Mouse (Mus musculus) kidney, embryonic 14.5 days (tissue): ENCODE data around the gene Adra2c. TPM values are rescaled to one million over a fixed set of nuclear protein-coding genes. Genes with fewer than 3 reads are reported as not detected.

Source experiments
- ATAC-seq: fragments of 200-750 bp; cut with Nextera tagmentation; 2 replicates; pipeline ENCODE4 v1.8.0; 2017; ENCODE audit warnings: moderate number of reproducible peaks, mild to moderate bottlenecking, moderate TSS enrichment, moderate library complexity; ENCODE audit not compliant: low FRiP score, low TSS enrichment
- H3K27ac ChIP-seq: fragments of 300-500 bp; sonication (generic); 2 replicates; pipeline ENCODE4 v1.5.1; 2014; ENCODE audit warnings: low read depth, mild to moderate bottlenecking, low read length, moderate library complexity, mixed read lengths
- H3K27me3 ChIP-seq: fragments of 300-500 bp; sonication (generic); 2 replicates; pipeline ENCODE4 v1.6.1; 2014; ENCODE audit warnings: mild to moderate bottlenecking, low read length; ENCODE audit not compliant: control insufficient read depth, insufficient read depth
- H3K36me3 ChIP-seq: fragments of 300-500 bp; sonication (generic); 2 replicates; pipeline ENCODE4 v1.6.1; 2014; ENCODE audit warnings: low read length, mixed read lengths; ENCODE audit not compliant: control insufficient read depth, insufficient read depth
- H3K4me1 ChIP-seq: fragments of 300-500 bp; sonication (generic); 2 replicates; pipeline ENCODE4 v1.6.1; 2014; ENCODE audit warnings: low read length, mixed read lengths; ENCODE audit not compliant: control insufficient read depth, insufficient read depth
- H3K4me2 ChIP-seq: fragments of 300-500 bp; sonication (generic); replicated peaks from 2 replicates; pipeline ENCODE4 v1.6.1; 2014; ENCODE audit warnings: low read depth, mild to moderate bottlenecking, low read length
- H3K4me3 ChIP-seq: fragments of 300-500 bp; sonication (generic); 2 replicates; pipeline ENCODE4 v1.5.1; 2014; ENCODE audit warnings: mild to moderate bottlenecking, low read length
- H3K9ac ChIP-seq: fragments of 300-500 bp; sonication (generic); 2 replicates; pipeline ENCODE4 v1.6.1; 2014; ENCODE audit warnings: low read depth, mild to moderate bottlenecking, low read length, moderate library complexity
- H3K9me3 ChIP-seq: fragments of 300-500 bp; sonication (generic); 2 replicates; pipeline ENCODE4 v1.6.1; 2016; ENCODE audit warnings: low read length; ENCODE audit not compliant: control insufficient read depth
- WGBS: fragments of 180-500 bp; shearing (Covaris S2); extraction: QIAGEN DNeasy Blood & Tissue Kit; methylation state at CpG from one replicate; pipeline ENCODE4 v1.1.7; 2014; 5-methylcytosine and 5-hydroxymethylcytosine counted together
- polyA plus RNA-seq: library from polyadenylated mRNA; unstranded; fragments of >200 nt; fragmentation: Nextera tagmentation; extraction: Ambion mirVana; gene quantifications from 2 replicates; pipeline ENCODE4 v1.2.1, GENCODE M21; 2014

The Adra2c gene
- polyA plus RNA-seq = 0.47 and 0.58 TPM in 2 replicates

DNA sequence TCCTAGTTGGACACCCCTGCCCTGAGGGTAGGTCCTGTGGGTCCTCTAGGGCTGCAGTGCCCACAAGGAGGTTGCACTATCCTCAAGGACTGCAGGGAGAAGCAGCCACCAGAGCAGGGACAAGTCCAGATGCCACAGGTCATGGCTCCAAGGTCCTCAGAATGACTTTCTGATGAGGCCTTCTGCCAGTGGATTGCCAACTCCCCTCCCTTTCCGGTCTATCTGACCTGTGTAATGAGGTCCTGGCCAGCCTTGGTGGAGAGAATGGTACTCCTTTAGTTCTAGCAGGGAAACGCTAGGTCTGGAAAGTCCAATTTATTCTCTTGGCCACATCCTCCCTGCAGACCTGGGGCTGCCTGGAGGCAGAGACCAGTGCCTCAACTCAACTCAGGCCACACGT is at the start of gene Adra2c:
Gene Adra2c (plus strand): TSS at position 301 of the 400 bp plus-strand sequence.
- peaks cover 57% of the 10 kb centered on the region for H3K27me3 ChIP-seq
- H3K9me3 ChIP-seq = no peaks in the 10 kb centered on the region
- peak within 1 kb of the TSS; percentile 96 for H3K4me2 ChIP-seq
- H3K4me3 ChIP-seq = peak within 1 kb of the TSS; percentile 54
- H3K27ac ChIP-seq = no peak within 1 kb of the TSS
- peaks cover 8% of the 10 kb centered on the region for H3K4me1 ChIP-seq
- no peak for ATAC-seq
- H3K36me3 ChIP-seq = no peaks in the 10 kb centered on the region
- peak within 1 kb of the TSS; percentile 47 for H3K9ac ChIP-seq
- WGBS = 56% methylated on average over 3 of the region's 3 CpGs

DNA sequence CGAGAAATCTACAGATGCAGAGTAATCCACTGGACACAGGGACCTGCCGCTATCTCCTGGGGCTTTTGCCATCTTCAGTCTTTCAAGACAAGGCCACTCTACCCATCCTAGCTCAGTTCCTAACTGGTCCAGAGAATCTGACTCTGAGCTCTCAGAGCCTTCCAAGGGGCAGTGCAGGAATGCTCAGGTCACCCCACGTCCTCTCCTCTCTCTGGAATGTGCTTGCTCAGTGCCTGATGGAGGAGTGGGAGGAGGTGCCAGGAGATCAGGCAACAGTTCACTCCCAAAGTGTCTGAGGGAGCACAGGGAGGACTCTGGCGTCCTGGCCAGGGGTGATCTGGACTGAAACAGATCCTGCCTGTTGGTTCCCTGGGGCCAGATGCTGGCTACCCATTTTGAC is 45.0 kb upstream of the Adra2c start:
- no peaks in the 10 kb centered on the region for H3K36me3 ChIP-seq
- 58% methylated on average over 4 of the region's 4 CpGs for WGBS
- no peaks in the 10 kb centered on the region for H3K4me1 ChIP-seq
- H3K27me3 ChIP-seq = no peaks in the 10 kb centered on the region
- ATAC-seq = peak; percentile 43; the same call in 1 of the 2 replicates
- H3K9me3 ChIP-seq = no peaks in the 10 kb centered on the region
- H3K4me3 ChIP-seq = no peak overlapping the region
- H3K27ac ChIP-seq = no peak overlapping the region
- H3K9ac ChIP-seq = no peak overlapping the region
- no peak overlapping the region for H3K4me2 ChIP-seq

DNA sequence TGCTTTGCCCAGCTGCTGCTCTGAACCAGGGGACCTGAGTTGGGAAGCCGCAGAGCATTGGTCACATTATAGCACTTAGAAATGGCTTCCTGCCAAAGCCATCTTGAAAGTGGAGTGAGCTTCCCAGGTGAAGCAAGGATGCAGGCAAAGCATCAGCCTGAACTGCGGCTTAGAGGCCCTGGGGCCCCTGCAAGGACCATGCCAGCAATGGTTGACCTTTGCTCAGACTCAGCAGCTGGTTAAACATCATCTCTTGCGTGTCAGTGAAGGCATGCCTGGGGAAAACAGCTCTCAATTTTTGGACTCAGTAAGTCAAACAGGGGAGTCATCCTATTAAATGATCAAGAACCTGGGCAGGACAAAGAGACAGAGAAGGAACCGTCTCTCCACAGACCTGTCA is 40.4 kb upstream of the Adra2c start:
- H3K9me3 ChIP-seq = no peaks in the 10 kb centered on the region
- ATAC-seq = no peak
- 59% methylated on average over 4 of the region's 4 CpGs for WGBS
- no peak overlapping the region for H3K9ac ChIP-seq
- H3K27me3 ChIP-seq = no peaks in the 10 kb centered on the region
- H3K4me2 ChIP-seq = no peak overlapping the region
- H3K27ac ChIP-seq = no peak overlapping the region
- no peak overlapping the region for H3K4me3 ChIP-seq
- no peaks in the 10 kb centered on the region for H3K4me1 ChIP-seq
- H3K36me3 ChIP-seq = no peaks in the 10 kb centered on the region

DNA sequence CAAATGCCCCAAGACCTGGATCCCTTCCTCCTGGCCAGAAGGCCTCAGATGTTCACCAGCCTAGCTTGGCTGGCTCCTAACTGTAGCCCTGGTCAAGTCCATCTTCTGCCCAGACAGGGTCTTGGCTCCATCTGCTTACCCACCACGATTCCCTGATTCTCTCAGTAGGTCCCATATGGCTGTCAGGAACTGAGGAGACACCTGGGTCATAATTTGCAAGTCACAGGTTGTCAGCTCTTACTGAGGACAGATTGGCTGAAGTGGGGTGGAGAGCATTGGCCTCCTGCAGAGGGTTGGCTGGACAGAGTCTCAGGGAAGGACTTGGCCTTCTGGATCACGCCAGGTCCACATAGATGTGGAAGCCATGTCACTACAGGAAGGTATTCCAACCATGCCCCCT is 39.5 kb upstream of the Adra2c start:
- Histone ChIP-seq H3K27me3 (no peaks in the 10 kb centered on the region), H3K4me3 (no peak overlapping the region), H3K27ac (no peak overlapping the region), H3K9me3 (no peaks in the 10 kb centered on the region), H3K36me3 (no peaks in the 10 kb centered on the region), H3K4me2 (no peak overlapping the region), H3K4me1 (no peaks in the 10 kb centered on the region), H3K9ac (no peak overlapping the region)
- ATAC-seq = no peak
- WGBS = 90% methylated on average over 2 of the region's 2 CpGs

DNA sequence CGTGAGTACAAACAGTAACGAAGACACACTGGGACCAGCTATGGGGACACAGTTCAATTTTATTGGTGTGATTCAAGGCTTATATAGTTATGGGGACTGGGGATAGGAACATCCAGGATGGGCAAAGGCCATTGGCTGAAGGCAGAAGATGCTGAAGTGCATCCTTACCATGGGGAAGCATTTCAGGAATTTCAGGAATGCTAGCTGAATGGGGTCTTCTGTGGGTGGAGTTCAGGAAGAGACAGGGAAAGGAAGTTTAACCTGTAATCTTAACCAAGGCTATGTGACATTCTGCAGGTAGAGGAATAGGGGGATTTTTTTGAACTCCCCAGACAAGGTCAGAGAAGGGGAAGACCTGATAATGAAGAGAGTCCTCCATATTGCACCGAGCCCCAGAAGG is 36.6 kb upstream of the Adra2c start:
- no peaks in the 10 kb centered on the region; the same call in 1 of the 2 replicates for H3K4me1 ChIP-seq
- no peaks in the 10 kb centered on the region for H3K9me3 ChIP-seq
- ATAC-seq = no peak
- 44% methylated on average over 3 of the region's 3 CpGs for WGBS
- no peak overlapping the region for H3K9ac ChIP-seq
- H3K4me3 ChIP-seq = no peak overlapping the region
- no peak overlapping the region for H3K27ac ChIP-seq
- H3K4me2 ChIP-seq = no peak overlapping the region
- no peaks in the 10 kb centered on the region for H3K36me3 ChIP-seq
- H3K27me3 ChIP-seq = no peaks in the 10 kb centered on the region

DNA sequence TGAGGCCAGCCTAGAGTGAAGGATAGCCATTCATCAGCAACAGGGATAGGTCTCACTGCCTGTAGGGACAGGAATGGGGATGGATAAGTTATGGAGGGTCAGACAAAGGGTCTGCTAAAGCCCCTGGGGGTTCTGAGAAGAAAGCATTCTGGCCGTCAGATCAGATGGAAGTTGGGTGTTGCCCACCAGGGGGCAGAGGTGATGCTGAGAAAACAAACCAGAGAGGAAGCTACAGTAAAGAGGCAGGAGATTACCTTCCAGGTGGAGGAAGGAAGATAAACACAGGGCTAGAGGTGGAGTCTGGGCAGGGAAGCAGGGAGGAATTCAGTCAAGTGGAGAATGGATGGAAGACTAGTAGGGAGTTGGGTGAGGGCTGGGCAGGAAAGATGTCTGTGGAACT is 33.9 kb upstream of the Adra2c start:
- Histone ChIP-seq H3K27me3 (no peaks in the 10 kb centered on the region), H3K9ac (no peak overlapping the region), H3K27ac (no peak overlapping the region), H3K4me1 (no peaks in the 10 kb centered on the region; the same call in 1 of the 2 replicates), H3K4me2 (no peak overlapping the region), H3K4me3 (no peak overlapping the region), H3K9me3 (no peaks in the 10 kb centered on the region), H3K36me3 (no peaks in the 10 kb centered on the region)
- 5% methylated on average over 1 of the region's 1 CpGs for WGBS
- peak; percentile 46; the same call in 1 of the 2 replicates for ATAC-seq

DNA sequence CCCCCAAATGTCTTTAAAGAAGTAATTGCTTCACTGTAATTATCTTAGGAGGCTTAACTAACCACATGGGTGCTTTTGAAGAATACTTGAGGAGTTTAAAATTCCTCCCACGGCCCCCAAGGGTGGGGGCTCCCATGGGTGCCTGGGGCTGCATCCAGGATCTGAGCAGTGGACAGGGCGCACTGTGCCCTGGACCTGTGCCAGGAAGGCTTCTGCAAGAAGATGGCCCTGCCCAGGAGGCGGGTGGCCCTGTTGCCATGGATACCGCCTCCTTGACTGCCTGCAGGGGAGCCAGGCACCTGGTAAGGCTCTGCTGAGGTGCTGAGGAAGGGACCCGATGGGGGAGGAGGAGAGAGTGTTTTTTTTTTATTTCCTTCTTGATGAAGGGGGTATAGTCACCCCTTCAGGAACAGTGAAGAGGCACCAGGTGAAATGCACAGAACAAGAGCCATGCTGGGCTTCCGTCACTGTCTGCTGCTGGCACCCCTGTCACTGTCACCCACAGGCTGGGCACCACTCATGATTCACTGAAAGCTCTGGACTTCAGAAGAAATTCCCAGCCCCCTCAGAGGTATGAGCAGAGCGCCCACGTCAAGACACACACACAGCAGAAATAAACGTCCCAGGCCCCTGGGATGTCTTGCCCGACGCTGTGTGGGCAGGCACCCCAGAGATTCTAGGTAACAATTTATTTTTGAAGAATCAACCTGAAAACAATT is 32.4 kb upstream of the Adra2c start:
- H3K9me3 ChIP-seq = no peaks in the 10 kb centered on the region
- no peak overlapping the region for H3K4me2 ChIP-seq
- 58% methylated on average over 11 of the region's 11 CpGs for WGBS
- H3K9ac ChIP-seq = no peak overlapping the region
- no peak for ATAC-seq
- no peak overlapping the region for H3K27ac ChIP-seq
- no peaks in the 10 kb centered on the region; the same call in 1 of the 2 replicates for H3K4me1 ChIP-seq
- no peak overlapping the region for H3K4me3 ChIP-seq
- H3K27me3 ChIP-seq = no peaks in the 10 kb centered on the region
- H3K36me3 ChIP-seq = no peaks in the 10 kb centered on the region

DNA sequence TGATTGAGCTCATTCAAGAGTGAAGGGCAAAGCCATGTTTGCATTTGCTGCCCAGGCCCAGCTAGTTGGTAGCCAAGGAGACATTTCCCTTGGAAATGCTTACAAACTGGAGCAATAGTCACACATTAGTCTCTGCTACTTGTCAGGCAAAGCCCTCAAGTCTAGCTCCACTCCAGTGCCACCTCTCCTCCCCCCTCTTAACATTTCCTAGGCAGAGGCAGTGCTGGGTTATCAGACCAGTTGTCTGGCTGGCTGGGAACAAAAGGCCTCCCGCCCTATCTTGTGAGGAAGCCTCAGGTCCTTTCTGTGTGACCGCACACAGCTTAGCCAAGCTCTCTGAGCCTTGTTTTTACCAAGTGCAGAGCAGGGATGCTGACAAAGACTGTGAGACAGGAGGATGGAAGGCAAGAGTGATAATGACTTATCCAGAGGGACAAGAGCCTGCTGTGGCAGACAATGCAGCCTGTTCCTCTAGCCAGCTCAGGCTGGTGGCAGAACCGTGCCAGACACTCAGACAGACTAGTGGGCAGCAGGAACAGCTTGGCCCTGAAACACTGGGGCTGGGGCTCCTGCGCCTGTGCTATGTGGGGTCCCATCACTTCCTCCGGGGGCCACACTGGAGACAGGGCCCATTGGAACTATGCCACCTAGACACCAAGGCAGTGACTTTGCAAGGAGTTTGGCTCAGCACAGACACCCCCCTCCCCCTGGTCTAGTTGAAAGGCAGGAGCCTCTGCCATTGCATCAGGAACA is 23.0 kb upstream of the Adra2c start:
- Histone ChIP-seq H3K36me3 (no peaks in the 10 kb centered on the region), H3K9ac (no peak overlapping the region), H3K27ac (no peak overlapping the region), H3K9me3 (no peaks in the 10 kb centered on the region), H3K4me3 (no peak overlapping the region), H3K4me2 (no peak overlapping the region), H3K4me1 (no peaks in the 10 kb centered on the region), H3K27me3 (no peaks in the 10 kb centered on the region)
- ATAC-seq = no peak
- WGBS = 69% methylated on average over 5 of the region's 5 CpGs

DNA sequence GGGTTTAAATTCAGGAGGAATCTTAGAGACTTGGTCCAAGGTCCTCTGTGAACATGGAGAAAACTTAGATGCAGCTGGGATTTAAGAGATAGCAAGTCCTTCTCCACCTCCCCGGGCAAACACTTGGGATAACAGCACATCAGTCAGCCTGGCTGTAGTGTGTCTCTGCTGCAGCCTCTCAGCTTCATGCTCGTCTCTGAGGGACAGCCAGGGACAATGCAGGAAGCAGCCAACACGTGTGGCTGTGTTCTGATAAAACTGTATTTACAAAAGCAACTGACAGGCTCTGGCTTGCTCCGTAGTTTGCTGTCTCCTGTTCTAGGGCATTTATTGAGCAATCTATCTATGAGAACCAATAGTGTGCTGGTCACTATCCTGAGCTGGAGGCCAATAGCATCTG is 14.4 kb upstream of the Adra2c start:
- no peaks in the 10 kb centered on the region for H3K27me3 ChIP-seq
- no peaks in the 10 kb centered on the region for H3K4me1 ChIP-seq
- H3K4me3 ChIP-seq = no peak overlapping the region
- WGBS = 42% methylated on average over 4 of the region's 4 CpGs
- no peak overlapping the region for H3K9ac ChIP-seq
- H3K4me2 ChIP-seq = no peak overlapping the region
- no peaks in the 10 kb centered on the region for H3K36me3 ChIP-seq
- no peaks in the 10 kb centered on the region for H3K9me3 ChIP-seq
- H3K27ac ChIP-seq = no peak overlapping the region
- ATAC-seq = no peak
